Mouse (Mus musculus) lung, adult 2 months (tissue): ENCODE data around the gene Ppp1r9b. TPM values are rescaled to one million over a fixed set of nuclear protein-coding genes. Genes with fewer than 3 reads are reported as not detected.

Source experiments
- DNase-seq: peaks from one replicate; pipeline ENCODE4 v3.0.0; 2022
- H3K4me1 ChIP-seq: fragments of 200-500 bp; 2 replicates; pipeline ENCODE4 v1.6.1; 2011; ENCODE audit warnings: low read length; ENCODE audit not compliant: control insufficient read depth, insufficient read depth
- H3K4me3 ChIP-seq: fragments of 200-500 bp; replicated peaks from 2 replicates; pipeline ENCODE3; 2011; ENCODE audit warnings: low read depth, mild to moderate bottlenecking, control low read depth, low read length; ENCODE audit errors: extremely low read depth
- CTCF ChIP-seq: fragments of 200-500 bp; IDR thresholded peaks from 2 replicates; pipeline ENCODE4 v1.5.1; 2011; ENCODE audit warnings: mild to moderate bottlenecking, low read length, control low read depth; ENCODE audit not compliant: insufficient read depth
- POLR2A ChIP-seq: fragments of 200-500 bp; IDR thresholded peaks from 2 replicates; pipeline ENCODE4 v1.6.1; 2011; ENCODE audit warnings: low read depth, mild to moderate bottlenecking, control low read depth, low read length, borderline replicate concordance; ENCODE audit errors: extremely low read depth
- WGBS: fragments of 180-500 bp; shearing (Covaris S2); methylation state at CpG from one replicate; pipeline ENCODE4 v1.1.7; 2018; 5-methylcytosine and 5-hydroxymethylcytosine counted together
- polyA plus RNA-seq: library from polyadenylated mRNA; depleted of rRNA; stranded (reverse); fragments of >200 nt; gene quantifications from 2 replicates; pipeline ENCODE4 v1.2.3, GENCODE M21; 2012

The Ppp1r9b gene
- polyA plus RNA-seq, 1 experiment: 67.7 TPM

DNA sequence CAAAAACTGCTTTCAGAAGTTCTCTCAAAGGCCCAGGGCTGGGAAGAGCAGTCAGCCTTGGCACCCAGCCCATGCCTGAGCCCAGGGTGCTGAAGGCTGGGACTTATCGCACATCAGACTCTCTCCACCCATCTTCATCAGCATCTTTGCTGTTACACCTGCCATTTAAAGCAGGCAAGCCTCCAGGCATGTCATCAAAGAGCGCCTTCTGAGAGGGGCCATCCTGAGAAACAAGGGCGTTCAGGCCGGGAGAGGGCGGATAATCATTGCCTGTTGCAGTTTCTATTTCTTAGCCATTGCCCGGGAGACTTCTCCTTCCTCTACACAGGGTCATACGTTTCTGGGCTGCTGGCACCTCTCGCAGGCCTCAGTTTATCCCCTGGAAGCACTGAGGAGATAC lies 3.0 kb upstream of the Ppp1r9b start:
- WGBS: 85% methylated on average over 8 of the region's 8 CpGs
- no peak for DNase-seq
- no peak for TF ChIP-seq CTCF
- TF ChIP-seq POLR2A: no peak
- Histone ChIP-seq H3K4me3 (no peak overlapping the region), H3K4me1 (peaks cover 5% of the 10 kb centered on the region)

GRCm38 (mm10) chr11:94988780-94989561 lies 1.9 kb upstream of the Ppp1r9b start:
- peak overlapping the region; percentile 79 for H3K4me3 ChIP-seq
- TF ChIP-seq CTCF (no peak), POLR2A (no peak)
- DNase-seq: no peak
- peaks cover 7% of the 10 kb centered on the region for H3K4me1 ChIP-seq
- WGBS: 19% methylated on average over 10 of the region's 10 CpGs

- Histone ChIP-seq H3K4me3 (peak overlapping the region; percentile 79), H3K4me1 (peaks cover 8% of the 10 kb centered on the region)
- WGBS: under 1% methylated on average over 12 of the region's 12 CpGs
- TF ChIP-seq CTCF: no peak
- TF ChIP-seq POLR2A: peak; percentile 62; the same call in 1 of the 2 replicates
- DNase-seq: peak; percentile 77
These were observed 1.2 kb upstream of the Ppp1r9b start for GRCm38 (mm10) chr11:94989562-94990017.

DNA sequence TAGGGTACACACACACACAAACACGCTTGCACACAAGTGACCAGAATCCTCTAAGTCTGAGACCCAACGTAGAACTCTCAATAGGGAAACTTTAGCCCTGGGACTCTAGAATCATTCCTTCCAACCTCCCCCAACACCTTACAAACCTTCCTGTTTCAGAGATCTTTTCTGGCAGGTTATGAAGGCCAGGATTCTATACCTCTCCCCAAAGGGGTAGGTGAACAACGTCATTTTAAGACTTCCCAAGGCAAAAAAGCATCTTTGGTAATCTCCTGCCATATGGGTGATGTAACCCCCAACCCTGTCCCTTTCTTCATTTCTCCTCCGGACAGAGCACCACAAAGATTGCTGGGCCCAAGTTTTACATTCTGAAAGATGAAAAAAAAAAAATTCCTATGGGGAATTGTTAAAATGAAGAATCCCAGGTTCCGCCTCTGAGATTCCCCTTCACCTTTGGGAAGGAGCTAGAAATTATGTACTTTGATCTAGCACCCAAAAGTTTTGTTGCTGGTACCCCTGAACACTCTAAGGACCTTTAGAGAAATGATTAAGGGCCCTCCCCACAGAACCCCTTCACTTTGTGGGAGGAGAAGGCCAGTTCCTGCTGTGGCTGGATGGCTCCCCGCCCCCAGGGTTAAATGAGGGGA lies 610 bp upstream of the Ppp1r9b start:
- Histone ChIP-seq H3K4me3 (peak overlapping the region; percentile 79), H3K4me1 (peaks cover 10% of the 10 kb centered on the region)
- TF ChIP-seq CTCF (no peak), POLR2A (no peak)
- no peak for DNase-seq
- WGBS: 24% methylated on average over 6 of the region's 6 CpGs

- TF ChIP-seq POLR2A (no peak), CTCF (no peak)
- Histone ChIP-seq H3K4me1 (peaks cover 12% of the 10 kb centered on the region), H3K4me3 (peak overlapping the region; percentile 70)
- WGBS: under 1% methylated on average over 96 of the region's 99 CpGs
- peak; percentile 71 for DNase-seq
These were observed 1.0 kb downstream of the Ppp1r9b start for GRCm38 (mm10) chr11:94991641-94992479.

GRCm38 (mm10) chr11:94992480-94992753 lies 1.6 kb downstream of the Ppp1r9b start:
- TF ChIP-seq CTCF (no peak), POLR2A (no peak)
- Histone ChIP-seq H3K4me1 (peaks cover 14% of the 10 kb centered on the region), H3K4me3 (peak overlapping the region; percentile 70)
- WGBS: under 1% methylated on average over 20 of the region's 20 CpGs
- DNase-seq: no peak

DNA sequence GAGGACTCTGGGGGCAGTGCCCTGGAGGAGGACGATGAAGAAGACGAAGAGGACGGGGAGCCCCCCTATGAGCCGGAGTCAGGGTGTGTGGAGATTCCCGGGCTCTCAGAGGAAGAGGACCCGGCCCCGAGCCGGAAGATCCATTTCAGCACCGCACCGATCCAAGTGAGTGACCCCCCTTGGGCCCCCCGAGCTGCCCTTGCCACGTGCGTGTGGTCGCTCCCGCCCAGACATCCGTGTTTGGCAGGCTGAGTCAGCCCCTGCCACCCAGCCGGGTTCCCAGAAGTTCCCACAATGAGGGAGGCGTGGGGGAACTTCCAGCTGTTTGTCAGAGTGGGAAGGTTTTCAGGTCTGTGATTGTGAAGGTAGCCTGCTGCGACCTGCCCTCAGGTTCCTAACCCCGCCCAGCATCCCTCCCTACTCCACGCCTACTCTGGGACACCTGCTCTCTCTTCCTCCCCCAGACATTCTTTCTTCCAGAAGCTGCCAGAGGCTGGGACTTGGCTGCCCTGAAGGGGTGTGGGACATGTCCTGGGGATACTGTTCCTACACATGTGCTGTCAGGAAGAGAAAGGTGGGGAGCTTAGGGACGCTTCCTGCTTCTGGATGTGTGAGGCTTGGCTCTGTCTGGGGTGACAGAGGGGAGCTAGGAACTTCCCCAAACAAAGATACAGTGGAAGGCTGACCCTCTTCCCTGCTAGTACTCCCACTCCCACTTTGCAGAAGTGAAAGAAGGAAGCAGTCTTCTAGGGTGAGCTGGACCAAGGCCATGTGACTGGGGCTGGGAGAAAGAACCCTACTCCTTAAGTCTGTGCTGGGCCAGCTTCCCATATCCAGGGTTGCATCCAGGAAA lies 2.1 kb downstream of the Ppp1r9b start:
- under 1% methylated on average over 22 of the region's 22 CpGs for WGBS
- no peak for TF ChIP-seq CTCF
- TF ChIP-seq POLR2A: peak; percentile 43; the same call in 1 of the 2 replicates
- H3K4me3 ChIP-seq: peak overlapping the region; percentile 70
- DNase-seq: peak; percentile 71
- H3K4me1 ChIP-seq: peaks cover 19% of the 10 kb centered on the region

DNA sequence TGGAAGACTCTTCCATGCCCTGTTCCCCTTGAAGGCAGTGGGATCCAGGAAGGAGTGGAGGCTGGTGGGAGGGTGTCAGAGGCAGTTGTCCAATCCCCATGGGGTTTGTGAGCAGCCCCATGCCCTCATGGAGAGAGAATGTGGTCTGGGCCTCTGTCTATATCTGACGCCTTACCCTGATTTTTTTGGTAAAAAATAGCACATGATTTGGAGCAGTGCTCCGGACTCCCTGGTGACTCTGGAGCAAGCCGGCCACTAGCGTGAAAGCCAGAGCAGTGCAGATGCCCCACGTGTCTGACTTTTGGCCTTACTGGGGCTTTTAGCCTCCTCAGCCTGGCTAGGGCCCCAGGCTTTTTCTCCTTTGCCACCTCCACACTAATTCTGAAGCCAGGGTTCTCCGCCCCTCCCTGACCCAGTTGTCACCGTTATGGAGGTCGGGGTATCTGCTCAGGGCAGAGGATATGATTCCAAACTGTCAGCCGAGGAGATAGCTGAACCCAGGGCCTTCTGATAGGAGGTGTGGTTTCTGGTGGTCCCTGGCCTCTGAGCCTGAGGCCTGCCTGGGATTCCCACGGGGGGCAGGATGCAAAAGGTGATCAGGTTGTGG lies 3.5 kb downstream of the Ppp1r9b start:
- 24% methylated on average over 10 of the region's 10 CpGs for WGBS
- H3K4me1 ChIP-seq: peaks cover 20% of the 10 kb centered on the region

More for the DNA sequence above, 3.5 kb downstream of the Ppp1r9b start:
- TF ChIP-seq CTCF (no peak), POLR2A (no peak)
- DNase-seq: no peak
- H3K4me3 ChIP-seq: peak overlapping the region; percentile 17
